In genomic region chr8:61997125-61997524, GRCm38 (mm10) we compare ENCODE assay signal across 23 mouse cellular contexts.
"Had no signal": no experiment of that assay in that cellular context is flagged by ENCODE, and none has a peak within 500 bp of the region (broad histone marks: within the 10 kb centered on the region; RNA-seq: fewer than 3 reads in every experiment).

No protein-coding gene starts in this region.

- H3K9ac ChIP-seq: heart, embryonic 13.5 days; heart, embryonic 15.5 days; hindbrain, embryonic 13.5 days; hindbrain, embryonic 15.5 days; limb, embryonic 13.5 days; limb, embryonic 15.5 days; liver, embryonic 12.5 days; liver, embryonic 14.5 days had no signal

- H3K36me3 ChIP-seq: heart, embryonic 13.5 days; heart, embryonic 15.5 days; hindbrain, embryonic 13.5 days; hindbrain, embryonic 15.5 days; limb, embryonic 13.5 days; limb, embryonic 15.5 days; liver, embryonic 12.5 days had no signal

- ATAC-seq: hindbrain, postnatal 0 days; intestine, embryonic 16.5 days; liver, embryonic 12.5 days had no signal

- H3K27me3 ChIP-seq: heart, embryonic 13.5 days; heart, embryonic 15.5 days; hindbrain, embryonic 13.5 days; hindbrain, embryonic 15.5 days; limb, embryonic 13.5 days; limb, embryonic 15.5 days; liver, embryonic 12.5 days had no signal

- H3K4me3 ChIP-seq: heart, adult 2 months; heart, embryonic 13.5 days; heart, embryonic 15.5 days; hindbrain, embryonic 13.5 days; hindbrain, embryonic 15.5 days; limb, embryonic 13.5 days; limb, embryonic 15.5 days; liver, embryonic 12.5 days had no signal

- H3K4me1 ChIP-seq: heart, embryonic 15.5 days; hindbrain, embryonic 13.5 days; hindbrain, embryonic 15.5 days; limb, embryonic 15.5 days; liver, embryonic 12.5 days had no signal

- H3K27ac ChIP-seq: heart, adult 2 months; heart, embryonic 13.5 days; heart, embryonic 15.5 days; hindbrain, embryonic 13.5 days; hindbrain, embryonic 15.5 days; hindbrain, postnatal 0 days; limb, embryonic 13.5 days; limb, embryonic 15.5 days; liver, embryonic 12.5 days; liver, embryonic 14.5 days had no signal

- H3K9me3 ChIP-seq: heart, embryonic 13.5 days; heart, embryonic 15.5 days; hindbrain, embryonic 13.5 days; hindbrain, embryonic 15.5 days; limb, embryonic 13.5 days; limb, embryonic 15.5 days; liver, embryonic 12.5 days had no signal

- H3K4me2 ChIP-seq: heart, embryonic 11.5 days; heart, embryonic 13.5 days; heart, embryonic 15.5 days; hindbrain, embryonic 13.5 days; hindbrain, embryonic 15.5 days; limb, embryonic 13.5 days; limb, embryonic 15.5 days; liver, embryonic 12.5 days had no signal

- DNase-seq: gastrocnemius, postnatal 14 days; gastrocnemius, postnatal 36 days; heart, adult 11 months; heart, adult 2 months; heart, postnatal 14 days; heart, postnatal 36 days; kidney, adult 11 months; kidney, adult 9 months; kidney, postnatal 36 days; layer of hippocampus, adult 9-11 months; layer of hippocampus, postnatal 36 days; left cerebral cortex, postnatal 4 days had no signal
